Mouse (Mus musculus) ES-E14 (cell line): ENCODE measurements around the gene Dctn5. TPM values are rescaled to one million over a fixed set of nuclear protein-coding genes. Genes with fewer than 3 reads are reported as not detected.

Experiments
- DNase-seq: peaks from one replicate; pipeline ENCODE4 v3.0.0-alpha.2; 2013; ENCODE audit warnings: low read depth, low spot score
- H3K27ac ChIP-seq: 2 replicates; pipeline ENCODE4 v1.5.1; 2012; ENCODE audit warnings: low read depth, mild to moderate bottlenecking, low read length, moderate library complexity, mixed read lengths; ENCODE audit not compliant: poor library complexity, insufficient read depth, severe bottlenecking
- H3K36me3 ChIP-seq: 2 replicates; pipeline ENCODE4 v1.6.1; 2012; ENCODE audit warnings: mild to moderate bottlenecking, low read length, moderate library complexity, mixed read lengths; ENCODE audit not compliant: control insufficient read depth, poor library complexity, insufficient read depth, severe bottlenecking
- H3K4me1 ChIP-seq, 2 experiments: fragments of 150-350 bp in 1 of 2; sonication (generic) in 1 of 2; 2 replicates each; pipeline ENCODE4 v1.6.1; 2012; ENCODE audit warnings: low read length in 2 of 2, mild to moderate bottlenecking in 1 of 2, mixed read lengths in 1 of 2; ENCODE audit not compliant: control insufficient read depth in 2 of 2, insufficient read depth in 2 of 2, poor library complexity in 1 of 2
- H3K4me3 ChIP-seq, 2 experiments: fragments of 150-350 bp in 1 of 2; sonication (generic) in 1 of 2; 2 replicates each; pipeline ENCODE4 v1.5.1; 2012; ENCODE audit warnings: low read length in 2 of 2, low read depth in 1 of 2, mild to moderate bottlenecking in 1 of 2, mixed read lengths in 1 of 2; ENCODE audit not compliant: insufficient read depth in 1 of 2, poor library complexity in 1 of 2, severe bottlenecking in 1 of 2
- H3K9ac ChIP-seq: 2 replicates; pipeline ENCODE4 v1.6.1; 2012; ENCODE audit warnings: low read depth, mild to moderate bottlenecking, low read length, mixed read lengths; ENCODE audit not compliant: poor library complexity, insufficient read depth, severe bottlenecking
- H3K9me3 ChIP-seq: fragments of 150-350 bp; sonication (generic); 2 replicates; pipeline ENCODE4 v1.6.1; 2012; ENCODE audit warnings: low read depth, mild to moderate bottlenecking, low read length; ENCODE audit not compliant: control insufficient read depth, insufficient read depth
- CHD2 ChIP-seq: IDR thresholded peaks from 2 replicates; pipeline ENCODE4 v1.6.1; 2014; ENCODE audit warnings: mild to moderate bottlenecking, low read depth, low read length, inconsistent platforms
- HCFC1 ChIP-seq: IDR thresholded peaks from 2 replicates; pipeline ENCODE4 v1.6.1; 2012; ENCODE audit warnings: low read length, inconsistent platforms, borderline replicate concordance; ENCODE audit not compliant: insufficient read depth
- MAFK ChIP-seq: IDR thresholded peaks from 2 replicates; pipeline ENCODE4 v1.6.1; 2014; ENCODE audit warnings: mild to moderate bottlenecking, low read depth, low read length, inconsistent platforms; ENCODE audit not compliant: insufficient read depth
- ZC3H11A ChIP-seq: IDR thresholded peaks from 2 replicates; pipeline ENCODE4 v1.6.1; 2012; ENCODE audit warnings: low read depth, mild to moderate bottlenecking, inconsistent platforms, low read length, borderline replicate concordance
- ZNF384 ChIP-seq: IDR thresholded peaks from 2 replicates; pipeline ENCODE4 v1.6.1; 2012; ENCODE audit warnings: low read depth, low read length, inconsistent platforms
- in situ Hi-C, 2 experiments: fragments of 600-800 bp; cut with MboI; formaldehyde crosslinking; loops; one replicate each; pipeline ENCODE4 v1.15.1; 2025; ENCODE audit warnings: low sequenced_read_pairs in 2 of 2, inconsistent platforms in 1 of 2; ENCODE audit not compliant: unreplicated experiment in 2 of 2
- total RNA-seq: library from RNA; depleted of rRNA; stranded (reverse); fragments of 300-350 nt; gene quantifications from 2 replicates; pipeline ENCODE4 v1.2.3, GENCODE M21; 2012

The Dctn5 gene
- total RNA-seq, 1 experiment = 46.0 TPM

- Histone ChIP-seq H3K9me3 (no peaks in the 10 kb centered on the region), H3K27ac (peak within 1 kb of the TSS; percentile 83), H3K4me3 (peak within 1 kb of the TSS; percentile 90 to 95), H3K4me1 (peaks cover 2 to 24% of the 10 kb centered on the region in 2 experiments; a peak in 2 of 4 replicates), H3K36me3 (peaks cover 37% of the 10 kb centered on the region), H3K9ac (peak within 1 kb of the TSS; percentile 93)
- TF ChIP-seq ZNF384 (no peak), CHD2 (no peak), HCFC1 (no peak), MAFK (no peak), ZC3H11A (no peak)
- in situ Hi-C loops = no loop called here
- DNase-seq = peak; percentile 92
Observed at GRCm38 (mm10) chr7:122158915-122159902, 26.4 kb downstream of the Dctn5 start, which contains the start of gene Plk1. Gene Plk1 (plus strand): TSS chr7:122159439.

- no peak for DNase-seq
- H3K4me1 ChIP-seq = peaks cover 2 to 24% of the 10 kb centered on the region in 2 experiments; a peak in 2 of 4 replicates
- in situ Hi-C loops = no loop called here
Observed at GRCm38 (mm10) chr7:122160037-122160436, 27.2 kb downstream of the Dctn5 start.

GRCm38 (mm10) chr7:122163766-122164165 is 30.9 kb downstream of the Dctn5 start:
- peaks cover 2 to 24% of the 10 kb centered on the region in 2 experiments; a peak in 2 of 4 replicates for H3K4me1 ChIP-seq
- H3K36me3 ChIP-seq = peaks cover 76% of the 10 kb centered on the region
- no peak for DNase-seq
- H3K9ac ChIP-seq = no peak overlapping the region
- TF ChIP-seq CHD2 = no peak
- no peak for TF ChIP-seq MAFK
- TF ChIP-seq HCFC1 = no peak
- no peak overlapping the region for H3K27ac ChIP-seq
- no peaks in the 10 kb centered on the region for H3K9me3 ChIP-seq
- no peak overlapping the region for H3K4me3 ChIP-seq
- in situ Hi-C loops = no loop called here

More at GRCm38 (mm10) chr7:122160037-122160436, 27.2 kb downstream of the Dctn5 start:
- Histone ChIP-seq H3K9ac (peak overlapping the region; percentile 93), H3K9me3 (no peaks in the 10 kb centered on the region), H3K36me3 (peaks cover 44% of the 10 kb centered on the region), H3K4me3 (peak overlapping the region; percentile 90 to 95), H3K27ac (peak overlapping the region; percentile 57; the same call in 1 of the 2 replicates)
- no peak for TF ChIP-seq ZNF384
- TF ChIP-seq ZC3H11A = no peak
- TF ChIP-seq CHD2 = no peak
- TF ChIP-seq HCFC1 = no peak
- TF ChIP-seq MAFK = no peak

- peaks cover 76% of the 10 kb centered on the region for H3K36me3 ChIP-seq
- peaks cover 0 to 10% of the 10 kb centered on the region in 2 experiments; a peak in 1 of 4 replicates for H3K4me1 ChIP-seq
- in situ Hi-C loops = no loop called here
- DNase-seq = no peak
- no peak overlapping the region for H3K4me3 ChIP-seq
- no peak overlapping the region for H3K27ac ChIP-seq
- no peak overlapping the region; the same call in 1 of the 2 replicates for H3K9ac ChIP-seq
- TF ChIP-seq MAFK (no peak), ZC3H11A (no peak), HCFC1 (no peak), ZNF384 (no peak), CHD2 (no peak)
- H3K9me3 ChIP-seq = no peaks in the 10 kb centered on the region
Observed at GRCm38 (mm10) chr7:122167203-122167602, 34.4 kb downstream of the Dctn5 start.
